Mouse (Mus musculus): ENCODE results near the gene Ttc41.

DNA sequence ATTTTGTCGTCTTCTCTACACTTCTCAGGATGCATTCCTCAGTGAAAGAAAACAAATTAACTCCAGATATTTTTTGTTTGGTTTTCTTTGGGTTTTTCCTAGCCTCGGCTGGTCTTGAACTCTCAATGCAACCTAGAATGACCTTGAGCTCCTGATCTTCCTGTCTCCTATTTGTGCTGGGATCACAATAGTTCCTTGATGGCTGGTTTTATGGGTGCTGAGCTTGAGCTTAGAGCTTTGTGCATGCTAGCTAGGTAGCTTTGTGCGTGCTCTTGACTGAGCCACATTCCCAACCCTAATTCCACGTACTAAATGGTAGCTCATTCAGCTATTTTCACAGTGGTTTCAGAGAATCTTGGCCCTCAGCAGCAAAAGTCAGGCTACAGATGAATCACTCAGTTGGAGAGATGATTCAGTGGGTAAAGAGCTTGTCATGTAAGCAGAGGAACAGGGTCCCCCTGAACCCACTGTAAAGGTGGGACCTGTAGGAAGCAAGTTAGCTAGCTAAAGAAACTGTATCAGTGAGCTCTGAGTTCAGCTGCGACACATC lies 78.6 kb downstream of the Ttc41 start:
- TF ChIP-seq GATA1 (IDR thresholded peaks at IDR 0.05; ENCODE audit: borderline replicate concordance, low read length) (no peak), FLI1 (IDR thresholded peaks at IDR 0.05; ENCODE audit: low read length) (no peak)
